Mouse (Mus musculus): ENCODE data around the gene Arfgap3.
"Not testable (repeated sequence)": the region's sequence is repeated elsewhere in the genome, so short reads cannot be mapped to it uniquely, and the experiment has no call there.

DNA sequence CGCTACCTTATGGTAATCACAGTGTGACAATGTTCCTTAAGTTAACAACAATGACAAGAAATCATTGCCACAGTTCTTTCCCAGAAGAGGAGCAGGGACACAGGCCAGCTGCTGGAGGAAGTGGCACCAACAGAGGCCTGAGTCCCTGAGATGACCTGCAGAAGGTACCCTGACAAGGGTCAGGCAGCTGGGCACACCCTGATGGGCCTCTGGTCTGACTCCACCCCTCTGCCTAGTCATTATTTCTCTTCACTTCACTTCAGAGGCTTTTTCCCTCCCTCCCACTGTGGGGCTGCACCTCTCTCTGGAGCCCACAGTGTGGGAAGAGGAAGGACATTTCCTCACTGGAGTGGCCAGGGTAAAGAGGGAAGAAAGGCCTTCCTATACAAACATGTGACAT, 12.8 kb upstream of the Arfgap3 start:
- not testable (repeated sequence) for TF ChIP-seq EP300, CTCF (IDR thresholded peaks at IDR 0.05; ENCODE audit: low read depth)

Measured in heart, postnatal 0 days (tissue).